Mouse (Mus musculus) kidney, postnatal 10 days (tissue): ENCODE measurements around the gene Rerg.

Experiments
- DNase-seq: peaks from one replicate; pipeline ENCODE4 v3.0.0; 2021; ENCODE audit warnings: mixed read lengths

The Rerg gene

GRCm38 (mm10) chr6:137161491-137162088 lies 8.7 kb downstream of the Rerg start:
- DNase-seq: no peak

GRCm38 (mm10) chr6:137159372-137159926 lies 10.8 kb downstream of the Rerg start:
- DNase-seq: no peak

- DNase-seq: peak; percentile 76
Observed at GRCm38 (mm10) chr6:137156437-137157219, 13.7 kb downstream of the Rerg start.

- DNase-seq: no peak
Observed at GRCm38 (mm10) chr6:137155196-137156137, 14.8 kb downstream of the Rerg start.

GRCm38 (mm10) chr6:137153021-137153420 lies 17.3 kb downstream of the Rerg start:
- no peak for DNase-seq

- no peak for DNase-seq
Observed at GRCm38 (mm10) chr6:137151015-137151414, 19.3 kb downstream of the Rerg start.

GRCm38 (mm10) chr6:137149833-137150232 lies 20.5 kb downstream of the Rerg start:
- DNase-seq: no peak

- DNase-seq: no peak
Observed at GRCm38 (mm10) chr6:137146910-137147309, 23.4 kb downstream of the Rerg start.

GRCm38 (mm10) chr6:137145611-137146010 lies 24.7 kb downstream of the Rerg start:
- DNase-seq: no peak

GRCm38 (mm10) chr6:137144958-137145535 lies 25.2 kb downstream of the Rerg start:
- DNase-seq: peak; percentile 43

GRCm38 (mm10) chr6:137144526-137144840 lies 25.8 kb downstream of the Rerg start:
- DNase-seq: peak; percentile 45

GRCm38 (mm10) chr6:137143818-137144525 lies 26.3 kb downstream of the Rerg start:
- DNase-seq: peak; percentile 39

GRCm38 (mm10) chr6:137142796-137143195 lies 27.5 kb downstream of the Rerg start:
- DNase-seq: peak; percentile 69

- DNase-seq: no peak
Observed at GRCm38 (mm10) chr6:137141247-137141820, 29.0 kb downstream of the Rerg start.

GRCm38 (mm10) chr6:137138822-137139221 lies 31.5 kb downstream of the Rerg start:
- DNase-seq: no peak

- no peak for DNase-seq
Observed at GRCm38 (mm10) chr6:137138391-137138790, 31.9 kb downstream of the Rerg start.

GRCm38 (mm10) chr6:137136401-137136800 lies 33.9 kb downstream of the Rerg start:
- DNase-seq: no peak

- DNase-seq: peak; percentile 60
Observed at GRCm38 (mm10) chr6:137135506-137136391, 34.5 kb downstream of the Rerg start.

- DNase-seq: no peak
Observed at GRCm38 (mm10) chr6:137131794-137132193, 38.5 kb downstream of the Rerg start.

- DNase-seq: no peak
Observed at GRCm38 (mm10) chr6:137131349-137131748, 38.9 kb downstream of the Rerg start.

GRCm38 (mm10) chr6:137126861-137127260 lies 43.4 kb downstream of the Rerg start:
- DNase-seq: no peak
